Mouse (Mus musculus): ENCODE data around the gene Nrp1. TPM values are rescaled to one million over a fixed set of nuclear protein-coding genes. Genes with fewer than 3 reads are reported as not detected.

Gene Nrp1
- polyA plus RNA-seq (2014; fragmentation: Nextera tagmentation; extraction: Ambion mirVana): 101 and 143 TPM in 2 replicates

GRCm38 (mm10) chr8:128358406-128358755, at the start of gene Nrp1:
Gene Nrp1, plus strand, starts transcription at chr8:128358604.
- Histone ChIP-seq H3K36me3 (ENCODE audit: control insufficient read depth, insufficient read depth, low read length) (no peaks in the 10 kb centered on the region), H3K9me3 (ENCODE audit: control insufficient read depth, low read length) (no peaks in the 10 kb centered on the region), H3K27ac (ENCODE audit: low read depth, low read length) (peak within 1 kb of the TSS; percentile 98), H3K4me2 (ENCODE audit: low read depth, low read length) (peak within 1 kb of the TSS; percentile 100), H3K4me1 (ENCODE audit: control insufficient read depth, insufficient read depth, low read length) (0 out of 2 replicates have a peak, but pooled peaks cover 8% of the 10 kb centered on the region), H3K4me3 (ENCODE audit: low read depth, low read length) (peak within 1 kb of the TSS; percentile 89), H3K27me3 (ENCODE audit: control insufficient read depth, insufficient read depth, low read length) (no peaks in the 10 kb centered on the region), H3K9ac (replicated peaks; ENCODE audit: low read depth, low read length) (peak within 1 kb of the TSS; percentile 94)
- under 1% methylated on average over 21 of the region's 21 CpGs for WGBS
- peak; percentile 26 for ATAC-seq (ENCODE audit: low read depth)

GRCm38 (mm10) chr8:128320797-128321196, 37.6 kb upstream of the Nrp1 start:
- no peaks in the 10 kb centered on the region for H3K4me1 ChIP-seq (ENCODE audit: control insufficient read depth, insufficient read depth, low read length)
- H3K9me3 ChIP-seq (ENCODE audit: control insufficient read depth, low read length): no peaks in the 10 kb centered on the region
- ATAC-seq (ENCODE audit: low read depth): no peak
- no peak overlapping the region for H3K27ac ChIP-seq (ENCODE audit: low read depth, low read length)
- no peaks in the 10 kb centered on the region for H3K36me3 ChIP-seq (ENCODE audit: control insufficient read depth, insufficient read depth, low read length)
- no peak overlapping the region for H3K4me3 ChIP-seq (ENCODE audit: low read depth, low read length)
- 88% methylated on average over 2 of the region's 2 CpGs for WGBS
- no peak overlapping the region for H3K9ac ChIP-seq (replicated peaks; ENCODE audit: low read depth, low read length)
- H3K27me3 ChIP-seq (ENCODE audit: control insufficient read depth, insufficient read depth, low read length): no peaks in the 10 kb centered on the region
- H3K4me2 ChIP-seq (ENCODE audit: low read depth, low read length): no peak overlapping the region

- ATAC-seq (ENCODE audit: low read depth): no peak
- no peak overlapping the region for H3K27ac ChIP-seq (ENCODE audit: low read depth, low read length)
- no peak overlapping the region for H3K4me3 ChIP-seq (ENCODE audit: low read depth, low read length)
- H3K4me2 ChIP-seq (ENCODE audit: low read depth, low read length): no peak overlapping the region
- no peaks in the 10 kb centered on the region for H3K4me1 ChIP-seq (ENCODE audit: control insufficient read depth, insufficient read depth, low read length)
- no peaks in the 10 kb centered on the region for H3K27me3 ChIP-seq (ENCODE audit: control insufficient read depth, insufficient read depth, low read length)
- no peaks in the 10 kb centered on the region for H3K9me3 ChIP-seq (ENCODE audit: control insufficient read depth, low read length)
- no peak overlapping the region for H3K9ac ChIP-seq (replicated peaks; ENCODE audit: low read depth, low read length)
- no peaks in the 10 kb centered on the region for H3K36me3 ChIP-seq (ENCODE audit: control insufficient read depth, insufficient read depth, low read length)
- WGBS: 100% methylated on average over 1 of the region's 1 CpGs
Measured at GRCm38 (mm10) chr8:128327281-128327680, 31.1 kb upstream of the Nrp1 start.

- Histone ChIP-seq H3K4me3 (ENCODE audit: low read depth, low read length) (no peak overlapping the region), H3K4me2 (ENCODE audit: low read depth, low read length) (no peak overlapping the region), H3K36me3 (ENCODE audit: control insufficient read depth, insufficient read depth, low read length) (no peaks in the 10 kb centered on the region), H3K9ac (replicated peaks; ENCODE audit: low read depth, low read length) (no peak overlapping the region), H3K27ac (ENCODE audit: low read depth, low read length) (no peak overlapping the region), H3K4me1 (ENCODE audit: control insufficient read depth, insufficient read depth, low read length) (no peaks in the 10 kb centered on the region), H3K27me3 (ENCODE audit: control insufficient read depth, insufficient read depth, low read length) (no peaks in the 10 kb centered on the region), H3K9me3 (ENCODE audit: control insufficient read depth, low read length) (no peaks in the 10 kb centered on the region)
- no peak for ATAC-seq (ENCODE audit: low read depth)
- 30% methylated on average over 2 of the region's 2 CpGs for WGBS
Measured at GRCm38 (mm10) chr8:128327922-128328321, 30.5 kb upstream of the Nrp1 start.

GRCm38 (mm10) chr8:128329502-128329901, 28.9 kb upstream of the Nrp1 start:
- H3K4me1 ChIP-seq (ENCODE audit: control insufficient read depth, insufficient read depth, low read length): no peaks in the 10 kb centered on the region
- no peak overlapping the region for H3K4me2 ChIP-seq (ENCODE audit: low read depth, low read length)
- H3K36me3 ChIP-seq (ENCODE audit: control insufficient read depth, insufficient read depth, low read length): no peaks in the 10 kb centered on the region
- no peak overlapping the region for H3K27ac ChIP-seq (ENCODE audit: low read depth, low read length)
- H3K27me3 ChIP-seq (ENCODE audit: control insufficient read depth, insufficient read depth, low read length): no peaks in the 10 kb centered on the region
- no peak for ATAC-seq (ENCODE audit: low read depth)
- no peak overlapping the region for H3K9ac ChIP-seq (replicated peaks; ENCODE audit: low read depth, low read length)
- 91% methylated on average over 3 of the region's 3 CpGs for WGBS
- H3K9me3 ChIP-seq (ENCODE audit: control insufficient read depth, low read length): no peaks in the 10 kb centered on the region
- no peak overlapping the region for H3K4me3 ChIP-seq (ENCODE audit: low read depth, low read length)

GRCm38 (mm10) chr8:128335976-128336375, 22.4 kb upstream of the Nrp1 start:
- no peak for ATAC-seq (ENCODE audit: low read depth)
- 83% methylated on average over 3 of the region's 3 CpGs for WGBS
- Histone ChIP-seq H3K9ac (replicated peaks; ENCODE audit: low read depth, low read length) (no peak overlapping the region), H3K9me3 (ENCODE audit: control insufficient read depth, low read length) (no peaks in the 10 kb centered on the region), H3K27ac (ENCODE audit: low read depth, low read length) (no peak overlapping the region), H3K4me2 (ENCODE audit: low read depth, low read length) (no peak overlapping the region), H3K36me3 (ENCODE audit: control insufficient read depth, insufficient read depth, low read length) (no peaks in the 10 kb centered on the region), H3K27me3 (ENCODE audit: control insufficient read depth, insufficient read depth, low read length) (no peaks in the 10 kb centered on the region), H3K4me3 (ENCODE audit: low read depth, low read length) (no peak overlapping the region), H3K4me1 (ENCODE audit: control insufficient read depth, insufficient read depth, low read length) (no peaks in the 10 kb centered on the region)

- Histone ChIP-seq H3K9ac (replicated peaks; ENCODE audit: low read depth, low read length) (no peak overlapping the region), H3K4me2 (ENCODE audit: low read depth, low read length) (no peak overlapping the region), H3K4me1 (ENCODE audit: control insufficient read depth, insufficient read depth, low read length) (no peaks in the 10 kb centered on the region), H3K4me3 (ENCODE audit: low read depth, low read length) (no peak overlapping the region), H3K36me3 (ENCODE audit: control insufficient read depth, insufficient read depth, low read length) (no peaks in the 10 kb centered on the region), H3K27ac (ENCODE audit: low read depth, low read length) (no peak overlapping the region), H3K9me3 (ENCODE audit: control insufficient read depth, low read length) (no peaks in the 10 kb centered on the region), H3K27me3 (ENCODE audit: control insufficient read depth, insufficient read depth, low read length) (no peaks in the 10 kb centered on the region)
- ATAC-seq (ENCODE audit: low read depth): no peak
Measured at GRCm38 (mm10) chr8:128338951-128339350, 19.5 kb upstream of the Nrp1 start.

- Histone ChIP-seq H3K27ac (ENCODE audit: low read depth, low read length) (no peak overlapping the region), H3K36me3 (ENCODE audit: control insufficient read depth, insufficient read depth, low read length) (no peaks in the 10 kb centered on the region), H3K27me3 (ENCODE audit: control insufficient read depth, insufficient read depth, low read length) (no peaks in the 10 kb centered on the region), H3K4me3 (ENCODE audit: low read depth, low read length) (no peak overlapping the region), H3K9ac (replicated peaks; ENCODE audit: low read depth, low read length) (no peak overlapping the region), H3K4me2 (ENCODE audit: low read depth, low read length) (no peak overlapping the region), H3K9me3 (ENCODE audit: control insufficient read depth, low read length) (no peaks in the 10 kb centered on the region), H3K4me1 (ENCODE audit: control insufficient read depth, insufficient read depth, low read length) (no peaks in the 10 kb centered on the region)
- ATAC-seq (ENCODE audit: low read depth): no peak
- WGBS: 95% methylated on average over 3 of the region's 3 CpGs
Measured at GRCm38 (mm10) chr8:128339521-128339920, 18.9 kb upstream of the Nrp1 start.

GRCm38 (mm10) chr8:128350405-128350804, 8.0 kb upstream of the Nrp1 start:
- Histone ChIP-seq H3K9me3 (ENCODE audit: control insufficient read depth, low read length) (no peaks in the 10 kb centered on the region), H3K36me3 (ENCODE audit: control insufficient read depth, insufficient read depth, low read length) (no peaks in the 10 kb centered on the region)
- no peak for ATAC-seq (ENCODE audit: low read depth)

GRCm38 (mm10) chr8:128351211-128351610, 7.2 kb upstream of the Nrp1 start:
- Histone ChIP-seq H3K27me3 (ENCODE audit: control insufficient read depth, insufficient read depth, low read length) (no peaks in the 10 kb centered on the region), H3K4me3 (ENCODE audit: low read depth, low read length) (no peak overlapping the region), H3K27ac (ENCODE audit: low read depth, low read length) (no peak overlapping the region), H3K4me1 (ENCODE audit: control insufficient read depth, insufficient read depth, low read length) (0 out of 2 replicates have a peak, but pooled peaks cover 2% of the 10 kb centered on the region), H3K9ac (replicated peaks; ENCODE audit: low read depth, low read length) (no peak overlapping the region), H3K36me3 (ENCODE audit: control insufficient read depth, insufficient read depth, low read length) (no peaks in the 10 kb centered on the region), H3K9me3 (ENCODE audit: control insufficient read depth, low read length) (no peaks in the 10 kb centered on the region), H3K4me2 (ENCODE audit: low read depth, low read length) (no peak overlapping the region)
- no peak for ATAC-seq (ENCODE audit: low read depth)

More at GRCm38 (mm10) chr8:128350405-128350804, 8.0 kb upstream of the Nrp1 start:
- Histone ChIP-seq H3K4me1 (ENCODE audit: control insufficient read depth, insufficient read depth, low read length) (no peaks in the 10 kb centered on the region), H3K4me3 (ENCODE audit: low read depth, low read length) (no peak overlapping the region), H3K4me2 (ENCODE audit: low read depth, low read length) (no peak overlapping the region), H3K27me3 (ENCODE audit: control insufficient read depth, insufficient read depth, low read length) (no peaks in the 10 kb centered on the region), H3K9ac (replicated peaks; ENCODE audit: low read depth, low read length) (no peak overlapping the region), H3K27ac (ENCODE audit: low read depth, low read length) (no peak overlapping the region)

Measured in neural tube, embryonic 14.5 days (tissue).